Mouse (Mus musculus) ES-E14 (cell line): ENCODE results near the gene Aaas. TPM values are rescaled to one million over a fixed set of nuclear protein-coding genes. Genes with fewer than 3 reads are reported as not detected.
A peak's percentile ranks its signal among the peaks of the same experiment; 100 is the strongest.

Source experiments
- DNase-seq: peaks from one replicate; pipeline ENCODE4 v3.0.0-alpha.2; 2013; ENCODE audit warnings: low read depth, low spot score
- H3K27ac ChIP-seq: 2 replicates; pipeline ENCODE4 v1.5.1; 2012; ENCODE audit warnings: low read depth, mild to moderate bottlenecking, low read length, moderate library complexity, mixed read lengths; ENCODE audit not compliant: poor library complexity, insufficient read depth, severe bottlenecking
- H3K36me3 ChIP-seq: 2 replicates; pipeline ENCODE4 v1.6.1; 2012; ENCODE audit warnings: mild to moderate bottlenecking, low read length, moderate library complexity, mixed read lengths; ENCODE audit not compliant: control insufficient read depth, poor library complexity, insufficient read depth, severe bottlenecking
- H3K4me1 ChIP-seq, 2 experiments: fragments of 150-350 bp in 1 of 2; sonication (generic) in 1 of 2; 2 replicates each; pipeline ENCODE4 v1.6.1; 2012; ENCODE audit warnings: low read length in 2 of 2, mild to moderate bottlenecking in 1 of 2, mixed read lengths in 1 of 2; ENCODE audit not compliant: control insufficient read depth in 2 of 2, insufficient read depth in 2 of 2, poor library complexity in 1 of 2
- H3K4me3 ChIP-seq, 2 experiments: fragments of 150-350 bp in 1 of 2; sonication (generic) in 1 of 2; 2 replicates each; pipeline ENCODE4 v1.5.1; 2012; ENCODE audit warnings: low read length in 2 of 2, low read depth in 1 of 2, mild to moderate bottlenecking in 1 of 2, mixed read lengths in 1 of 2; ENCODE audit not compliant: insufficient read depth in 1 of 2, poor library complexity in 1 of 2, severe bottlenecking in 1 of 2
- H3K9ac ChIP-seq: 2 replicates; pipeline ENCODE4 v1.6.1; 2012; ENCODE audit warnings: low read depth, mild to moderate bottlenecking, low read length, mixed read lengths; ENCODE audit not compliant: poor library complexity, insufficient read depth, severe bottlenecking
- H3K9me3 ChIP-seq: fragments of 150-350 bp; sonication (generic); 2 replicates; pipeline ENCODE4 v1.6.1; 2012; ENCODE audit warnings: low read depth, mild to moderate bottlenecking, low read length; ENCODE audit not compliant: control insufficient read depth, insufficient read depth
- CHD2 ChIP-seq: IDR thresholded peaks from 2 replicates; pipeline ENCODE4 v1.6.1; 2014; ENCODE audit warnings: mild to moderate bottlenecking, low read depth, low read length, inconsistent platforms
- HCFC1 ChIP-seq: IDR thresholded peaks from 2 replicates; pipeline ENCODE4 v1.6.1; 2012; ENCODE audit warnings: low read length, inconsistent platforms, borderline replicate concordance; ENCODE audit not compliant: insufficient read depth
- MAFK ChIP-seq: IDR thresholded peaks from 2 replicates; pipeline ENCODE4 v1.6.1; 2014; ENCODE audit warnings: mild to moderate bottlenecking, low read depth, low read length, inconsistent platforms; ENCODE audit not compliant: insufficient read depth
- ZC3H11A ChIP-seq: IDR thresholded peaks from 2 replicates; pipeline ENCODE4 v1.6.1; 2012; ENCODE audit warnings: low read depth, mild to moderate bottlenecking, inconsistent platforms, low read length, borderline replicate concordance
- ZNF384 ChIP-seq: IDR thresholded peaks from 2 replicates; pipeline ENCODE4 v1.6.1; 2012; ENCODE audit warnings: low read depth, low read length, inconsistent platforms
- in situ Hi-C, 2 experiments: fragments of 600-800 bp; cut with MboI; formaldehyde crosslinking; loops; one replicate each; pipeline ENCODE4 v1.15.1; 2025; ENCODE audit warnings: low sequenced_read_pairs in 2 of 2, inconsistent platforms in 1 of 2; ENCODE audit not compliant: unreplicated experiment in 2 of 2
- total RNA-seq: library from RNA; depleted of rRNA; stranded (reverse); fragments of 300-350 nt; gene quantifications from 2 replicates; pipeline ENCODE4 v1.2.3, GENCODE M21; 2012; rRNA removed

The Aaas gene
- total RNA-seq, result 69.2 and 86.0 TPM in 2 replicates

GRCm38 (mm10) chr15:102350138-102350941 is at the start of gene Aaas:
TSS of gene Aaas (minus strand) at chr15:102350771.
- peak within 1 kb of the TSS; percentile 91 for H3K27ac ChIP-seq
- H3K4me3 ChIP-seq, result peak within 1 kb of the TSS; percentile 86 to 99
- in situ Hi-C loops, result no loop called here
- no peaks in the 10 kb centered on the region for H3K9me3 ChIP-seq
- H3K9ac ChIP-seq, result peak within 1 kb of the TSS; percentile 99
- TF ChIP-seq ZNF384 (no peak; the same call in 1 of the 2 replicates), HCFC1 (peak; percentile 89)
- DNase-seq, result peak; percentile 92
- H3K36me3 ChIP-seq, result peaks cover 16% of the 10 kb centered on the region
- H3K4me1 ChIP-seq, result peaks cover 2% of the 10 kb centered on the region in 2 experiments; a peak in 1 of 4 replicates

DNA sequence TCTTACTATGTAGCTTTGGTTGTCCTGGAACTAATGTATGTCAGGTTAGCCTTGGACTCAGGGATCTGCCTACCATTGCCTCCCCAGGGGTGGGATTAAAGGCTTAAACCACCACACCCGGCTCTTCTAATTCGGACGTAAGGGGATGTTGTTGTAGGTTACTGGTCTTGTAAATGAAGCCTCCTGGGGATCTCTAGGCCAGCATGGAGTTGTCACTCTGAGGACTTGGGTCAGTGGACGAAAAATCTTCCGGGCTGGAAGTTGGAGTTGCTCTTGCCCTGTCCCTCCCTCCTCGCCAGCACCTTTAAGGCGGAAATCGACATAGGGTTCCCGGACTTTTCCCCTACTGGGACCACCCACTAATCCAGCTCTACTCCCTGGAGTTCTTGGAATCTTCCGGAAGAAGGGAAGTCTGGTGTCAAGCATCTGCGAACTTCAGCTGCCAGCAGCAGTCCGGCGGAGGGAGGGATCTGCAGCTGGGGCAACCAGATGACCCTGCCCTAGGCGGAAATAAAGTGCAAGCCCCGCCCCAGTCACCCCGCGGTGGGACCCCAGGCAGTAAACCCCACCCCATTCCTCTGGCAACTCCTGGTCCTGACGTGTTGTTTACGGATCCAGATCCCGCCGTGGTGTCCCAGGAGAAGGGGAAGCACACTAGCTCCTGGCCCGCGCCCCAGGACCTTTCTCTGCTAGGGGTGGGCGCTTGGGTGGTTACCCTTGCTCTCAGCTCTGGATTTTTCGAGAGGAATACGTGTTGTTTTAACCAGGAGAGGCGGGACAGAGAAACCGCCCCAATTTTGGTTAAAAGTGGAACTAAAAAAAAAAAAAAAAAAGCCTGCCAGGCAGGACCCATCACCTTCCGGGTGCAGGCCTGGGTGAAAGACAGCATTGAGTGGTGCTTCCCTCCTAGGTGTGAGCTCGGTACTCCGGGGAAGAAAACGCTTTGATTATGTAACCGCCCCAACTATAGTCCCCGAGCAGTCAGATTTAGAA is 49.0 kb upstream of the Aaas start:
- Histone ChIP-seq H3K4me3 (peak overlapping the region; percentile 60 to 66), H3K4me1 (peaks cover 12 to 22% of the 10 kb centered on the region in 2 experiments), H3K9ac (peak overlapping the region; percentile 75), H3K9me3 (no peaks in the 10 kb centered on the region), H3K36me3 (no peaks in the 10 kb centered on the region), H3K27ac (peak overlapping the region; percentile 99)
- in situ Hi-C loops, result no loop called here
- DNase-seq, result peak; percentile 92
- TF ChIP-seq ZNF384 (peak; percentile 94), ZC3H11A (no peak), MAFK (no peak)

GRCm38 (mm10) chr15:102398629-102399028 is 48.1 kb upstream of the Aaas start:
- in situ Hi-C loops, result no loop called here

DNA sequence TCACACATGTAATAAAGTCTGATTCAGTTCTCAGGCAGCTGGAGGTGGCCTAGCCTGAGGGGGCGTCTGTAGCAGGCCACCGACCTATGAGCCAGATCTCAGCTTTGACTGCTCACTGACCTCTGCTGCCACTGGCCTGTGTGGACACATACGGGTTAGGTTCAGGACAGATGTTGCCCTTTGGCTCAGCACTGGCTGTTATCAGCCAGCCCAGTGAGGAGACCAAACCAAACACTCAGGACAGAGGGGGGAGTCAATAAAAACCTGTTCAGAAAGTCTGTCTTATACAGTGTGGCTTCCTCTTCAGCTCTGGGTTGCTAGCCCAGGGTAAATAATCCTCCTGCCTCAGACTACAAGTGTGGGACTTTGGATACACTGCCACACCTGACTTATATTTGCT is 44.5 kb upstream of the Aaas start:
- Histone ChIP-seq H3K9ac (peak overlapping the region; percentile 46; the same call in 1 of the 2 replicates), H3K36me3 (no peaks in the 10 kb centered on the region), H3K4me3 (peak overlapping the region in 1 of 2 experiments; percentile 33; a peak in 1 of 4 replicates), H3K9me3 (no peaks in the 10 kb centered on the region), H3K4me1 (peaks cover 13 to 19% of the 10 kb centered on the region in 2 experiments), H3K27ac (peak overlapping the region; percentile 97)
- no peak for DNase-seq
- in situ Hi-C loops, result no loop called here
- TF ChIP-seq MAFK (no peak), HCFC1 (no peak), CHD2 (no peak), ZC3H11A (no peak), ZNF384 (no peak)

More at GRCm38 (mm10) chr15:102398629-102399028, 48.1 kb upstream of the Aaas start:
- Histone ChIP-seq H3K27ac (peak overlapping the region; percentile 99), H3K4me3 (peak overlapping the region; percentile 60 to 66), H3K9me3 (no peaks in the 10 kb centered on the region), H3K36me3 (no peaks in the 10 kb centered on the region), H3K4me1 (peaks cover 12 to 25% of the 10 kb centered on the region in 2 experiments), H3K9ac (peak overlapping the region; percentile 71; the same call in 1 of the 2 replicates)
- no peak for DNase-seq
- TF ChIP-seq CHD2, result no peak
- TF ChIP-seq HCFC1, result no peak
- no peak for TF ChIP-seq ZNF384
- no peak for TF ChIP-seq MAFK
- TF ChIP-seq ZC3H11A, result no peak
